Mouse (Mus musculus) naive thymus-derived CD4-positive, alpha-beta T cell, adult 5 months (primary cell): ENCODE results near the gene Hnrnpa0. TPM values are rescaled to one million over a fixed set of nuclear protein-coding genes. Genes with fewer than 3 reads are reported as not detected.

Experiments
- polyA plus RNA-seq: library from polyadenylated mRNA; unstranded; fragments of 100-300 nt; shearing (Covaris generic); gene quantifications from one replicate; pipeline ENCODE4 v1.2.1, GENCODE M21; 2017

Gene Hnrnpa0
- 74.7 TPM for polyA plus RNA-seq

GRCm38 (mm10) chr13:58128396-58128767 lies at the start of gene Hnrnpa0:
TSS of gene Hnrnpa0 (minus strand) at chr13:58128556.

GRCm38 (mm10) chr13:58157447-58158098 lies 29.2 kb upstream of the Hnrnpa0 start, which contains the start of gene Idnk:
TSS of gene Idnk (plus strand) at chr13:58157649.

GRCm38 (mm10) chr13:58113061-58113900 lies 15.1 kb downstream of the Hnrnpa0 start, which contains the start of gene Klhl3:
TSS of gene Klhl3 (minus strand) at chr13:58113592.

Other genes with a start within 250 kb of the Hnrnpa0 start
- gene Spock1, start 220.2 kb downstream of the Hnrnpa0 start, polyA plus RNA-seq = not detected
- 2.8 TPM for gene Klhl3, start 15.0 kb downstream of the Hnrnpa0 start, polyA plus RNA-seq
- 138 TPM for gene Idnk, start 29.1 kb upstream of the Hnrnpa0 start, polyA plus RNA-seq
- 187 TPM for gene Ubqln1, start 87.1 kb upstream of the Hnrnpa0 start, polyA plus RNA-seq
- gene Gkap1, start 147.1 kb upstream of the Hnrnpa0 start, polyA plus RNA-seq = 1.1 TPM
- not detected for gene Kif27, start 230.6 kb upstream of the Hnrnpa0 start, polyA plus RNA-seq